Mouse (Mus musculus) mature B cell (primary cell): Measurements from ENCODE around the gene Spata18.

ENCODE experiments used
- in situ Hi-C: fragments of 300-500 bp; cut with MboI; formaldehyde crosslinking; loops from 2 replicates; pipeline ENCODE4 v1.14.3; 2019

Gene Spata18

DNA sequence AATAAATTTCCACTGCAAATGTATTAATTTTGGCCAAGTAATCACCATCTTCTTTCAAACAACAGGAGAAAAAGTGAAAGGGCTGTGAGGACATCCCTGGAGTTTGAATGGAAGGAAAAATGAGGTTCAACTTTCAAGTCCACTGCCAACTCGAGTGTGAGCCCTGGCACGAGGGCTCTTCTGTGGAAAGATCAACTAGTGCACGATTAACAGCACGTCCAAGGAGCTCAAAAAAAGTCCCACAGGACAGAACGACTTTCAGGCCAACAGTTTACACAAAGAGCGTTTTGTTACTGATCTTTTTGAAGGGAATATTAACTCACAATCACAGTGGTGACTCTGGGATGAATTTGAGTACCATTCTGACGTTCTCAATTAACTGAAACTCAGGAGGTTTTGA lies 61.7 kb downstream of the Spata18 start:
- in situ Hi-C loops = no loop called here

DNA sequence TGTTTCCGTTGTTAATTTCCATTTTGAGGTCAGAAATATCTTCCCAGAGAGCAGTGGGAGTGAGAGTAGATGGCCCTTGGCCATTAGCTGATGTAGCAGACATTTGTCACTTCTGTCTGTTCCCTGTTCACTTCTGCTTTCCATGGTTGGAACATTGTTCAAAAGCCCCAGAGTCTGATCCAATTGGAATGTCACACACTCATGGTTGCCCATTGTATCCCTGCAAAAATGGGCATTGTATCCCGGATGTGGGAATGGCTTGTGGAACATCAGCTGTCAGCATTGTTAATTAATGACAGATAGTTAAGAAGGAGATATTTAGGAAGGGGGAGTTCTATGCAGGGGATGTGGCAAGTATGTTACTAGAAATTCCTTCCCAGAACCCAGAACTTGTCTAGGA lies 65.8 kb downstream of the Spata18 start:
- in situ Hi-C loops = no loop called here

GRCm38 (mm10) chr5:73721682-73722282 lies 70.6 kb downstream of the Spata18 start:
- in situ Hi-C loops = no loop called here

- in situ Hi-C loops = no loop called here
These were observed 74.8 kb downstream of the Spata18 start for GRCm38 (mm10) chr5:73725981-73726380.

DNA sequence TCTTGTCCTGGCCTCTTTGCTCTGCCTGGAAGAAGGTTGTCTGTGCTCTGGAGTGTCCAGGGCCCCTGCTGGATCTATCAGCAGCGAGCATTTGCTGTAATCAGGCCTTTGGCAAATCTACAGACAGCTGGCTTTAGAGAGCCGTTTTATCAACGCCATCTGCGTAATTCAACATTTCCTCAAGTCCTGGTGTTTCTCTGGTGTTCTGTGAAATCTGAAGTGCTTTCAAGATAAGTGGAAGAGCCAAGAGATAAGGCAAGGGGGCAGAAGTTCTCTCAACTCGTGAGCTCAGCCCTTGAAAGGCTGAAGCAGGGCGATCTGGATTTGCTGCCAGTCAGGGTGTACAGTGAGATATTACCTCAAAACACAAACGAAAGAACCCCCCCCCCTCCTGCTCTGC lies 77.5 kb downstream of the Spata18 start:
- in situ Hi-C loops = no loop called here
